Mouse (Mus musculus): ENCODE measurements around the gene Mlip. TPM values are rescaled to one million over a fixed set of nuclear protein-coding genes. Genes with fewer than 3 reads are reported as not detected.

Gene Mlip
- polyA plus RNA-seq (2016; fragmentation: Nextera tagmentation; extraction: Ambion mirVana), result 0.54 TPM in 1 of 2 replicates, not detected in the other

DNA sequence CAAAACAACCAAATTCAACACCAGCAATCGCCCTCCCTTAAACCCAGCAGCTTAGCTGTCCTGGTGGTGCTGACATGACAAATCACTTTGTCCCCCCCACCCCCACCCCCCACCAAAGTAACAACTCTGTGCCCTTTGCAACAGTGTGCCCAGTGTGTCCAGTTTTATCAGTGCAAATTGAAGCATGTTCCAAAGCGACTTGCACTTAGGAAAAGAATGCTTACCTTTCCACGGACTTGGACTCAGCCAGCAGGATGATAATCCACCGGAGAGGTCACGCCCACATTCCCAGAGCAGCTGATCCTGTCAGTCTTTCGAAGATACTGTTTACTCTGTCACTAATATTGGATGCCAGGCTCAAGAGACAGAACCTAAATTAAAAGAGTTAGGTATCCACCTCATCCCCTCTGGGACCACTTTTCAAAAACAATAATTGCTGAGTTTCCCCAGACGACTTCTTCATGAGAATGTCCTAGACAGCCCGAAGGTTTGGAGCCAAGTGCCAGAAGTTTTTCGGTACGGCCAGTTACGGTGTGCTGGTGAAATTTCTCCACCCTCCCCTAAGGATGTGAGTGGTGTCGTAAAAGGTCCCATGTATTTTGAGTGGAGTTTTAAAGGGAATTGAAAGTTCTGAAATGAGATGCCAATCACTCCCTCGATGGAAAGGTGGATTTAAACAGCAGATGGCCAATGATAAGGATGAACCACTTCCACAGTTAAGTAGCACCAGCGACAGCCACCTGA is at the start of gene Mlip:
TSS of gene Mlip (minus strand) at position 538 of the 744 bp plus-strand sequence.
- H3K4me1 ChIP-seq, result no peaks in the 10 kb centered on the region
- ATAC-seq (ENCODE audit: low FRiP score, low read depth), result no peak
- H3K9ac ChIP-seq (replicated peaks), result no peak within 1 kb of the TSS
- H3K9me3 ChIP-seq, result no peaks in the 10 kb centered on the region
- 79% methylated on average over 14 of the region's 14 CpGs for WGBS
- no peak within 1 kb of the TSS for H3K4me2 ChIP-seq (replicated peaks)
- no peak within 1 kb of the TSS for H3K4me3 ChIP-seq
- H3K36me3 ChIP-seq, result no peaks in the 10 kb centered on the region
- H3K27ac ChIP-seq (replicated peaks), result no peak within 1 kb of the TSS
- H3K27me3 ChIP-seq, result no peaks in the 10 kb centered on the region

DNA sequence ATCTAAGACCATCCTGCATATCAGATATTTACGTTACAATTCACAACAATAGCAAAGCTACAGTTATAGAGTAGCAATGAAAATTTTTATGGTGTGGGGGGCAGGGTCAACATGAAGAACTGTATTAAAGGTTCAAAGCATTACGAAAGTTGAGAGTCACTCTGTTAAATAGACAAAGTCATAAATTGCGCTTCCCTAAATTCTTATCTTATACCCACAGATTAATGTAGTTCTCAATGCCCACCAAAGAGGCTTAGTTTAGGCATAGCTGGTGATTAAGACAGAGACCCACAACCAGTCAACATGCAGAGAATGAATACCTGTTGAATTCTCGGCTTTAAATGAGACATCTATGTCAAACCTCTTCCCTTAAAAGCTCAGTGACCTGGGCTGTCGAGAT is 47.0 kb upstream of the Mlip start:
- ATAC-seq (ENCODE audit: low FRiP score, low read depth), result no peak

DNA sequence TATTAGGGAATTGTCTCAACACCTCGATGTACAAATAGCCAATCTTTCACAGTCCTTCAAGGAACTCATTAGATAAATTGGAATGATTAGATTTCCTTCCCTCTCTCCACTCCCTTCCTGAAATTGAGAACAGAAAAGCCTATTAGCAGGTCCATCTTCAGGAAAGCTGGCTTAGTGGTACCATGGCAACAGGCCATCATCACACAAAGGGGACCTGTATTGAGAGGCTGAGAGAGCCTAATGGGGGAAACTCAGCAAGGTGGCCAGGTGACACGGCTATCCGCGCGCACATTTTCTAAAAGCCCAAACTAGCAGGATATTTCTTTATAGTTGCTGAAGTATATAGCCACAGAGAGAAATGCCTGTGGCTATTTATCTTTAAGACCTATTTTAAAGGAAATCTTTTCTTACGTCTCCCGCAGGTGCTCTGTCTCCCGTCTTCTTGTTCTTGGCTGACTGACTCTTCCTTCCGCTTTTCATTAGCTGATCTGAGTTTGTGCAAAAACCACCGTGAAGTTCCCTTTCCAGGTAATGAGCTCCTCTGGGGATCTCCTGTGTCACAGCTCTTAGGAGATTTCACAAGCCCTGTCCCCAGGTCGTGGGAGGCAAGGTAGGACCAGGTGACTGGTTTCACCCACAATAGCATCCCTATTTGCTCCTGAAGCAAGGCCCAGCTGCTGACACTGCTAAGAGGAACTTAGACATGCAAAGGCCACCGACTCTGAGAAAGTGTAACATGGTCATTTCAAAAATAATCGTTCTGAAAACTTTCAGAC is 46.3 kb upstream of the Mlip start:
- peak; percentile 44; the same call in 1 of the 2 replicates for ATAC-seq (ENCODE audit: low FRiP score, low read depth)
- no peak overlapping the region for H3K27ac ChIP-seq (replicated peaks)
- no peaks in the 10 kb centered on the region for H3K9me3 ChIP-seq
- WGBS, result 49% methylated on average over 13 of the region's 13 CpGs
- no peak overlapping the region for H3K4me2 ChIP-seq (replicated peaks)
- H3K4me3 ChIP-seq, result no peak overlapping the region
- H3K27me3 ChIP-seq, result no peaks in the 10 kb centered on the region
- no peaks in the 10 kb centered on the region for H3K36me3 ChIP-seq
- peaks cover 7% of the 10 kb centered on the region; the same call in 1 of the 2 replicates for H3K4me1 ChIP-seq
- H3K9ac ChIP-seq (replicated peaks), result no peak overlapping the region

More for the DNA sequence above, 47.0 kb upstream of the Mlip start:
- no peak overlapping the region for H3K27ac ChIP-seq (replicated peaks)
- no peak overlapping the region for H3K9ac ChIP-seq (replicated peaks)
- no peak overlapping the region for H3K4me2 ChIP-seq (replicated peaks)
- H3K9me3 ChIP-seq, result no peaks in the 10 kb centered on the region
- peaks cover 7% of the 10 kb centered on the region; the same call in 1 of the 2 replicates for H3K4me1 ChIP-seq
- no peaks in the 10 kb centered on the region for H3K27me3 ChIP-seq
- 88% methylated on average over 5 of the region's 5 CpGs for WGBS
- no peak overlapping the region for H3K4me3 ChIP-seq
- no peaks in the 10 kb centered on the region for H3K36me3 ChIP-seq

DNA sequence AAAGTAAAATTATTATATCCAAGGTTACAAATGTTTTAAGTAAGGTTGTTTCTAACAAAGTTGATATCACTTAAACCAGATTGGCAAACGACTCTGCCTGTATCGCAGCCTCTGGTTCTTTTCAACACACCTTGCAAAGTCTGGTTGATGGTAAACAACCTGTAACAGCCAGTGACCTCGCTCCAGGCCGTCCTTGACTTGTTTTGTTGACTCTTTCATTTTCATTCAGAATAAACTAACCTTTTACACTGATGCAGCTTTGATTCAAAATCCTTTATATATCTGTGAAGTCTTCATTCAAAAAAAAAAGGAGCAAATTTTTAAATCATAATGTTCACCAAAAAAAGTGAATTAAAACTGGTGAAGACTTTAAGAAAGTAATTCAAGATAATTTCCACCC is 44.3 kb upstream of the Mlip start:
- Histone ChIP-seq H3K9ac (replicated peaks) (no peak overlapping the region), H3K4me1 (peaks cover 7% of the 10 kb centered on the region; the same call in 1 of the 2 replicates), H3K36me3 (no peaks in the 10 kb centered on the region), H3K4me3 (no peak overlapping the region), H3K9me3 (no peaks in the 10 kb centered on the region), H3K27ac (replicated peaks) (no peak overlapping the region), H3K4me2 (replicated peaks) (no peak overlapping the region), H3K27me3 (no peaks in the 10 kb centered on the region)
- WGBS, result 72% methylated on average over 4 of the region's 4 CpGs
- no peak for ATAC-seq (ENCODE audit: low FRiP score, low read depth)

DNA sequence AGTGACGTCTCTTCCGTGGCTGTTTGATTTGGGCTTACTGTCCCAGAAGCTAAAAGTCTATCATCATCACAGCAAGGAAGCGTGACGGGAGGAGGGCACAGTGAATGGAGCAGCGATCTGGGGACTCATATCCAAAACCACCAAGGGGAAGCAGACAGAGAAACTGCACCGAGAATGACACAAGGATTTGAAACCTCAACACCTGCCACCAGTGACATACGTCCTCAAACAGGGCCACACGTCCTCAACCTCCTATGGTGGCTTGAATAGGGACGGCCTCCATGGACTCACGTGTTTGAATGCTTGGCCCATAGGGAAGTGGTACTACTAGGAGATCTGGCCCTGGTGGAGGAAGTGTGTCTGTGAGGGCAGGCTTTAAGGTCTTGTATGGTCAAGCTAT is 38.5 kb upstream of the Mlip start:
- ATAC-seq (ENCODE audit: low FRiP score, low read depth), result no peak
- H3K9me3 ChIP-seq, result no peaks in the 10 kb centered on the region

DNA sequence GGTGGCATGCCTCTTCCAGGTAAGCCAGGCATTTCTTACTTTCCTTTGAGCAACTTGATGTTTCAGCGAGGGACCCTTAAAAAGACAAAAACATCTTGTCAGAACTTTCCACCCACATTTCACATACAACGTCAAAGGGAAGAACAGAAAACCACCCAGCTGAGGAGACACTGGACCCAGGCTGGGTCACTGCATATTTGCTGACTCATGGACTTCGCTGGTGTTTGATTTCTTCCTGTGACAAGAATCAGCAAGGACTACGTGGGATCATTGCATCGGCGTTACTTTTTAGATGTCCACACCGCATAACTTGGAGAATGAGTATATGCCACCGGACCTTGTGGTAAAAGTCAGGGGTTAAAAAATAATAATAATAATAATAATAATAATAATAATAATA is 36.2 kb upstream of the Mlip start:
- Histone ChIP-seq H3K36me3 (no peaks in the 10 kb centered on the region), H3K27ac (replicated peaks) (no peak overlapping the region), H3K4me2 (replicated peaks) (no peak overlapping the region), H3K9me3 (no peaks in the 10 kb centered on the region), H3K9ac (replicated peaks) (no peak overlapping the region), H3K4me1 (no peaks in the 10 kb centered on the region), H3K27me3 (no peaks in the 10 kb centered on the region), H3K4me3 (no peak overlapping the region)
- 92% methylated on average over 8 of the region's 8 CpGs for WGBS
- ATAC-seq (ENCODE audit: low FRiP score, low read depth), result no peak

More for the DNA sequence above, 38.5 kb upstream of the Mlip start:
- no peak overlapping the region for H3K4me3 ChIP-seq
- no peaks in the 10 kb centered on the region for H3K36me3 ChIP-seq
- H3K4me2 ChIP-seq (replicated peaks), result no peak overlapping the region
- 86% methylated on average over 10 of the region's 10 CpGs for WGBS
- no peak overlapping the region for H3K27ac ChIP-seq (replicated peaks)
- H3K27me3 ChIP-seq, result no peaks in the 10 kb centered on the region
- H3K9ac ChIP-seq (replicated peaks), result no peak overlapping the region
- H3K4me1 ChIP-seq, result no peaks in the 10 kb centered on the region

DNA sequence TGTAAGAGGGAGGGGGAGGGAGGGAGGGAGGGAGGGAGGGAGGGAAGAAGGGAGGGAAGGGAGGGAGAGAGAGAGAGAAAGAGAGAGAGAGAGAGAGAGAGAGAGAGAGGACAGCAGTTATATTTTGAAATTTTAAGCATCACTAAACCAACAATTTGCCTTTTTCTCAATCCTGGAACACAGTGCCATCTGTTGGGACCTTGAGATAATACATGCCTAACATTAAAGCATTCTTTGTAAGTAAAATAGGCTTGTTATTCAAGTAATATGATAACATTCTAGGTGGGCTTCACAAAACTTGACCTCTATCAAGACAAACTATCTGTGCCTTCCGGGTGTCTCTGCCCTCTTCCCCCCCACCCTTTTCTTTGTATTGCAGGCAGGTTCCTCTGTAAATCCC is 34.0 kb upstream of the Mlip start:
- no peaks in the 10 kb centered on the region for H3K9me3 ChIP-seq
- no peaks in the 10 kb centered on the region for H3K36me3 ChIP-seq
- H3K4me3 ChIP-seq, result no peak overlapping the region
- WGBS, result 66% methylated on average over 1 of the region's 1 CpGs
- no peaks in the 10 kb centered on the region for H3K4me1 ChIP-seq
- no peak overlapping the region for H3K9ac ChIP-seq (replicated peaks)
- H3K4me2 ChIP-seq (replicated peaks), result no peak overlapping the region
- H3K27ac ChIP-seq (replicated peaks), result no peak overlapping the region
- no peaks in the 10 kb centered on the region for H3K27me3 ChIP-seq
- ATAC-seq (ENCODE audit: low FRiP score, low read depth), result no peak

DNA sequence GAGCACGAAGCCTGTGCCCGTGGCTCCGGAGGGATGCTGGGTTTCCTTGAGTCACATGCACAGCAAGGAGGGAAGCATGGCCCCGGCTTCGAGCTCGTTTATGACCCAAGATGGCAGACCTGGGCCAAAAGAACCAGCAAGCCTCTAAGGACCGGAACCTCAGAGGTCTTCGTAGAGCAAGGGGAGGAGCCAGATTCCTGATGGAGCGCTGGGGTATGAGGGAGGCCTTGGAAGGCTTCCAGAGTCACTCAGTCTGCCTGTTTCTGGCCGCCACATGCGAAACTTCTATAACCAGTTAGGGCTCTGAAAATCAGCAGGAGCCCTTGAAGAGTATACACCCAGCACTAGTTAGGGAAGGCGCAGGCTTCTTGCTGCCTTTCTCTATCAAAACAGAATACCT is 32.8 kb upstream of the Mlip start:
- ATAC-seq (ENCODE audit: low FRiP score, low read depth), result no peak
- no peak overlapping the region for H3K4me3 ChIP-seq
- 90% methylated on average over 12 of the region's 12 CpGs for WGBS

DNA sequence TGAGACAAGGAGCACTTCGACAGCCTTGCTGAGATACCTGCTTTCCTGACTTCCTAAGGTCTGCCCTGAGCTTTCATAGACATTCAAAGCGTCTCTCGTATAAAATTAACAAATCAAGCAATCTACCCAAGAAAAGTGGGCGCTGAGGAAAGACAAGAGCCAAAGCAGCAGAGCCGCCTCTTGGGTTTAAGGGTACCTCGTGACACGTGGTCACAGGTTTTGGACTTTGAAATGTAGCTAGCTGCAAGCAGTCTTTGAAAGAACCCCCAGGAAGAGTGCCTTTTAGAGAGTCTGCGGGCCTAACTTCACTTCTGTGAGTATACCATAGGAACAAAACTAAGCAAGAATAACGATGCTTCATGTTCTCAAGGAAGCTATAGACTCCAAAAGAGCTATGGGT is 31.9 kb upstream of the Mlip start:
- H3K27ac ChIP-seq (replicated peaks), result no peak overlapping the region
- H3K27me3 ChIP-seq, result no peaks in the 10 kb centered on the region
- 86% methylated on average over 9 of the region's 9 CpGs for WGBS
- H3K9me3 ChIP-seq, result no peaks in the 10 kb centered on the region
- no peaks in the 10 kb centered on the region for H3K4me1 ChIP-seq
- H3K4me2 ChIP-seq (replicated peaks), result no peak overlapping the region
- no peak overlapping the region for H3K9ac ChIP-seq (replicated peaks)
- ATAC-seq (ENCODE audit: low FRiP score, low read depth), result no peak
- no peaks in the 10 kb centered on the region for H3K36me3 ChIP-seq
- H3K4me3 ChIP-seq, result no peak overlapping the region

More for the DNA sequence above, 32.8 kb upstream of the Mlip start:
- H3K4me1 ChIP-seq, result no peaks in the 10 kb centered on the region
- H3K27ac ChIP-seq (replicated peaks), result no peak overlapping the region
- no peak overlapping the region for H3K4me2 ChIP-seq (replicated peaks)
- no peaks in the 10 kb centered on the region for H3K9me3 ChIP-seq
- H3K9ac ChIP-seq (replicated peaks), result no peak overlapping the region
- no peaks in the 10 kb centered on the region for H3K27me3 ChIP-seq
- no peaks in the 10 kb centered on the region for H3K36me3 ChIP-seq

DNA sequence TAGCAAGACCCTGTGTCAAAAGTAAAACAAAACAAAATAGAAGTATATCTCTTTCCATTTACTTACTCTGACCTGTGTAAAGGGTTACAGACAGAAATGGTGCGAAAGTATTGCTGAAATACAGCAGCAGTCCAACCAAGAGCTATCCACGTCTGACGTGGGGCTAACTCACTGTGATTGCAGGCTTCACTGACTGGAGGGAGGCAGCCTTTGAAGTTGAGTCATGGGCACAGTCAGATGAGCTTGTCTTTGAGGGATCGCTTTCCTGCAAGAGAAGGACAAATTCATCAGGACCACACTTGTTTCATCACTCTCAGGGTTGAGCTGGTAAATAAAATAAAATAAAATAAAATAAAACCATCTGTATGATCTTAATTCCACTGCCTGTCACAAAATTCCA is 31.2 kb upstream of the Mlip start:
- no peaks in the 10 kb centered on the region for H3K27me3 ChIP-seq
- H3K4me3 ChIP-seq, result no peak overlapping the region
- H3K4me1 ChIP-seq, result no peaks in the 10 kb centered on the region
- no peak for ATAC-seq (ENCODE audit: low FRiP score, low read depth)
- no peaks in the 10 kb centered on the region for H3K36me3 ChIP-seq
- H3K4me2 ChIP-seq (replicated peaks), result no peak overlapping the region
- H3K9me3 ChIP-seq, result no peaks in the 10 kb centered on the region
- 72% methylated on average over 4 of the region's 4 CpGs for WGBS
- H3K9ac ChIP-seq (replicated peaks), result no peak overlapping the region
- H3K27ac ChIP-seq (replicated peaks), result no peak overlapping the region

DNA sequence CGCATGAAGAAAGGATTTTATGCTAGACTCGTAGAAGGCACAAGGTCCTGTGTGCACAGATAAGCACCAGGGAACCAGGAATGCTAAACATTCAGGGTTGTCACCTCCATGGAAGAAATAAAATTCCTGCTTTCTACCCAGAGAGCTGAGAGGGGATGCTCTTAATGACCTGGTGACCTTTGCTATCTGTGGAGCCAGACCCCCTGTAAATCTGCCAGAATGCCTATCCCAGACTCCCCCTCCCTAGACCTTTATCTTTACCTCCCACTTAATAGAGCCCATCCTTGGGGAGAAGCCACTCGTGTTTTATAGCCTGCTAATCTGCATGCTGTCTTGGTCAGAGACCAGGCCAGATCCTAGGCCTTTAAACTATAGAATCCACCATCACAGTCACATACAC is 29.7 kb upstream of the Mlip start:
- no peak overlapping the region for H3K4me2 ChIP-seq (replicated peaks)
- ATAC-seq (ENCODE audit: low FRiP score, low read depth), result no peak
- no peaks in the 10 kb centered on the region for H3K27me3 ChIP-seq
- no peak overlapping the region for H3K4me3 ChIP-seq
- H3K9ac ChIP-seq (replicated peaks), result no peak overlapping the region
- H3K9me3 ChIP-seq, result no peaks in the 10 kb centered on the region
- 40% methylated on average over 3 of the region's 3 CpGs for WGBS
- H3K27ac ChIP-seq (replicated peaks), result no peak overlapping the region
- H3K4me1 ChIP-seq, result no peaks in the 10 kb centered on the region
- H3K36me3 ChIP-seq, result no peaks in the 10 kb centered on the region

DNA sequence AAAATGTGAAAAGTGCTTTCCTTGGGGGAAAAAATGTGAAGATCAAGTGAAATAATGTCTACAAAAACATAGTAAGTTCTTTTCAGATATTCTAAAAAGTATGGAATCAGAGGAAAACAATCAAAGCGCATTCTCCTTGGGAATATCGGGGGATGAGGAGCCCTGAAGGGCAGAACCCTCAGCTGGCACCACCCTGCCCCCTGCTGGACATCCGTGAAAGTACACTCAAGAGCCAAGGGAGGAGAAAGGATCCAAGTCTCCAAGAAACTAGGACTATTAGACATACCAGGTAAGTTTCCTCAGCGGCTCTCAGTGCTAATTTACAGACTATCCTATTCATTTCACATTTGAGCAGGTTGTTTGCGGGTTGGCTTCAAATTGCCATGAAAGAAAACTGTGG is 28.8 kb upstream of the Mlip start:
- 7% methylated on average over 5 of the region's 5 CpGs for WGBS
- no peak overlapping the region for H3K4me3 ChIP-seq
- H3K27ac ChIP-seq (replicated peaks), result no peak overlapping the region
- no peak overlapping the region for H3K9ac ChIP-seq (replicated peaks)
- no peaks in the 10 kb centered on the region for H3K4me1 ChIP-seq
- no peaks in the 10 kb centered on the region for H3K9me3 ChIP-seq
- no peak overlapping the region for H3K4me2 ChIP-seq (replicated peaks)
- no peaks in the 10 kb centered on the region for H3K36me3 ChIP-seq
- ATAC-seq (ENCODE audit: low FRiP score, low read depth), result no peak
- H3K27me3 ChIP-seq, result no peaks in the 10 kb centered on the region

Data from midbrain, embryonic 12.5 days (tissue).